Mouse (Mus musculus): ENCODE results near the gene Gm2174. TPM values are rescaled to one million over a fixed set of nuclear protein-coding genes. Genes with fewer than 3 reads are reported as not detected.

The Gm2174 gene
- polyA plus RNA-seq (2014; fragmentation: Nextera tagmentation; extraction: Ambion mirVana): 3.0 and 4.6 TPM in 2 replicates

GRCm38 (mm10) chrX:56447524-56448015, at the start of gene Gm2174:
TSS of gene Gm2174 (plus strand) at chrX:56447965.
- WGBS: 67% methylated on average over 4 of the region's 4 CpGs
- Histone ChIP-seq H3K4me2 (replicated peaks; ENCODE audit: low read depth, low read length) (no peak within 1 kb of the TSS), H3K36me3 (ENCODE audit: control insufficient read depth, insufficient read depth, low read length) (no peaks in the 10 kb centered on the region), H3K4me1 (ENCODE audit: control insufficient read depth, insufficient read depth, low read length) (no peaks in the 10 kb centered on the region), H3K9me3 (ENCODE audit: control insufficient read depth, low read depth, low read length) (no peaks in the 10 kb centered on the region), H3K27ac (ENCODE audit: low read length) (no peak within 1 kb of the TSS), H3K27me3 (ENCODE audit: control insufficient read depth, insufficient read depth, low read length) (no peaks in the 10 kb centered on the region), H3K4me3 (ENCODE audit: low read depth, low read length) (no peak within 1 kb of the TSS), H3K9ac (replicated peaks; ENCODE audit: low read depth, low read length) (no peak within 1 kb of the TSS)
- ATAC-seq (ENCODE audit: insufficient number of reproducible peaks, insufficient read depth, low FRiP score, low read depth): no peak

DNA sequence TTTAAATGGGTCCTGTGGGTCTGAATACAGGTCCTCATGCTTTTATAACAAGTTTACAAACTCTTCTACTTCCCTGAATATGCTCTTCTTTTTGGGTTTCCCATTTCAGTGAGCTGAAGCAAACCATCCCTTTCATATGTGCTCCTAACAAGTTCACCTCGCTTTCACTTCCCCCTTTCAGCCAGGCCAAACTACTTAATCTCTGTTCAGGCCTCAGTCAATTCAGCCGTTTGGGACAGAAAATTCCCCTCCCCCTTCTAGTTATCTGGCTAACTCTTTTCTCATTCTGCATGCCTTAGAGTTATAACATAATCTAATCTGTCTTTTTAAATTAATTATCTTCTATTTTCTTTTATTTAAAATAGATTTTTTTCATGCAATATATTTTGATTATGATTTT, 43.1 kb upstream of the Gm2174 start:
- H3K9ac ChIP-seq (replicated peaks; ENCODE audit: low read depth, low read length): no peak overlapping the region
- H3K9me3 ChIP-seq (ENCODE audit: control insufficient read depth, low read depth, low read length): no peaks in the 10 kb centered on the region
- 29% methylated on average over 2 of the region's 2 CpGs for WGBS
- no peaks in the 10 kb centered on the region for H3K4me1 ChIP-seq (ENCODE audit: control insufficient read depth, insufficient read depth, low read length)
- no peak overlapping the region for H3K4me3 ChIP-seq (ENCODE audit: low read depth, low read length)
- no peak overlapping the region for H3K27ac ChIP-seq (ENCODE audit: low read length)
- H3K4me2 ChIP-seq (replicated peaks; ENCODE audit: low read depth, low read length): no peak overlapping the region
- no peaks in the 10 kb centered on the region for H3K36me3 ChIP-seq (ENCODE audit: control insufficient read depth, insufficient read depth, low read length)
- H3K27me3 ChIP-seq (ENCODE audit: control insufficient read depth, insufficient read depth, low read length): no peaks in the 10 kb centered on the region
- ATAC-seq (ENCODE audit: insufficient number of reproducible peaks, insufficient read depth, low FRiP score, low read depth): no peak

GRCm38 (mm10) chrX:56405482-56405881, 42.3 kb upstream of the Gm2174 start:
- Histone ChIP-seq H3K27me3 (ENCODE audit: control insufficient read depth, insufficient read depth, low read length) (no peaks in the 10 kb centered on the region), H3K36me3 (ENCODE audit: control insufficient read depth, insufficient read depth, low read length) (no peaks in the 10 kb centered on the region), H3K4me2 (replicated peaks; ENCODE audit: low read depth, low read length) (no peak overlapping the region), H3K4me3 (ENCODE audit: low read depth, low read length) (no peak overlapping the region), H3K27ac (ENCODE audit: low read length) (no peak overlapping the region), H3K9ac (replicated peaks; ENCODE audit: low read depth, low read length) (no peak overlapping the region), H3K4me1 (ENCODE audit: control insufficient read depth, insufficient read depth, low read length) (no peaks in the 10 kb centered on the region), H3K9me3 (ENCODE audit: control insufficient read depth, low read depth, low read length) (no peaks in the 10 kb centered on the region)
- WGBS: 54% methylated on average over 1 of the region's 1 CpGs
- no peak for ATAC-seq (ENCODE audit: insufficient number of reproducible peaks, insufficient read depth, low FRiP score, low read depth)

DNA sequence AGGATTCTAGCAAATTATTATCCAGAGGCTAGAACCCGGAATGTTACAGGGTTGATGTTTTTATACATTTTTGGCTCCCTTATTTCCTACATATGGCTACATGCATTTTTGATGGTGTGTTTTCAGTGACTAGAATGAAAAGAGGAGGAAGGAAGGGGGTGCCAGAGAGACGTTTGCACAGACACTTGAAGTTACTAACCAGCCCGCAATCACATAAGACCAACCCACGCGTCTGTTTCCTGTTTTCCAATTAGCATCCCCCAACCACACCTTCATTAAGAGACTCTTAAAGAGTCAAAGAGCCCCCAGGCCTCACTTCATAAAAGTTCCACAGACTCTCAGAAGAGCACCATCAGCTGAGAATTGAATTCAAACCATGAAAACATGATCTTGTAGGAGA, 41.6 kb upstream of the Gm2174 start:
- no peaks in the 10 kb centered on the region for H3K27me3 ChIP-seq (ENCODE audit: control insufficient read depth, insufficient read depth, low read length)
- 80% methylated on average over 5 of the region's 5 CpGs for WGBS

DNA sequence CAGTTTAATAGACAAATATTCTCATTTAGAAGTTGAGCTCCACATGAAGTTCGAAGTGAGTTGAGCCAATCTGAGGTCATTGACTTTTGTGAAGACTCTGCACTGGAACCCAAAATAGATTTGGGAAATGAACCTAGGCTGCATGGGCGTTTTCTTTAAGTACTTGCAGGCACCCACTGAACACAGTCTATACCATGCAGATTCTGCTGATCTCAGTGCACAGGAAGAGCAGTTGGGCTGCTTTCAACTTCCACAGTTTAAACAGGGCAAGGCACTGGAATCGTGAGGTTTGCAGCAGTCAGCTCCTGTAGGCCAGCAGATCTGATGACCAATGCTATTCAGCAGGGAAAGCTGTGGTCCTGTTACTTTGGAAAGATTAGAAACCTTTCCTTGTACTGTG, 31.5 kb upstream of the Gm2174 start:
- Histone ChIP-seq H3K4me1 (ENCODE audit: control insufficient read depth, insufficient read depth, low read length) (no peaks in the 10 kb centered on the region), H3K4me2 (replicated peaks; ENCODE audit: low read depth, low read length) (no peak overlapping the region), H3K9me3 (ENCODE audit: control insufficient read depth, low read depth, low read length) (no peaks in the 10 kb centered on the region), H3K36me3 (ENCODE audit: control insufficient read depth, insufficient read depth, low read length) (no peaks in the 10 kb centered on the region), H3K9ac (replicated peaks; ENCODE audit: low read depth, low read length) (no peak overlapping the region), H3K4me3 (ENCODE audit: low read depth, low read length) (no peak overlapping the region), H3K27ac (ENCODE audit: low read length) (no peak overlapping the region), H3K27me3 (ENCODE audit: control insufficient read depth, insufficient read depth, low read length) (no peaks in the 10 kb centered on the region)
- no peak for ATAC-seq (ENCODE audit: insufficient number of reproducible peaks, insufficient read depth, low FRiP score, low read depth)
- WGBS: 66% methylated on average over 3 of the region's 3 CpGs

More for the DNA sequence above, 41.6 kb upstream of the Gm2174 start:
- no peak overlapping the region for H3K9ac ChIP-seq (replicated peaks; ENCODE audit: low read depth, low read length)
- no peak for ATAC-seq (ENCODE audit: insufficient number of reproducible peaks, insufficient read depth, low FRiP score, low read depth)
- no peaks in the 10 kb centered on the region for H3K9me3 ChIP-seq (ENCODE audit: control insufficient read depth, low read depth, low read length)
- H3K36me3 ChIP-seq (ENCODE audit: control insufficient read depth, insufficient read depth, low read length): no peaks in the 10 kb centered on the region
- H3K4me3 ChIP-seq (ENCODE audit: low read depth, low read length): no peak overlapping the region
- H3K27ac ChIP-seq (ENCODE audit: low read length): no peak overlapping the region
- H3K4me2 ChIP-seq (replicated peaks; ENCODE audit: low read depth, low read length): no peak overlapping the region
- no peaks in the 10 kb centered on the region for H3K4me1 ChIP-seq (ENCODE audit: control insufficient read depth, insufficient read depth, low read length)

DNA sequence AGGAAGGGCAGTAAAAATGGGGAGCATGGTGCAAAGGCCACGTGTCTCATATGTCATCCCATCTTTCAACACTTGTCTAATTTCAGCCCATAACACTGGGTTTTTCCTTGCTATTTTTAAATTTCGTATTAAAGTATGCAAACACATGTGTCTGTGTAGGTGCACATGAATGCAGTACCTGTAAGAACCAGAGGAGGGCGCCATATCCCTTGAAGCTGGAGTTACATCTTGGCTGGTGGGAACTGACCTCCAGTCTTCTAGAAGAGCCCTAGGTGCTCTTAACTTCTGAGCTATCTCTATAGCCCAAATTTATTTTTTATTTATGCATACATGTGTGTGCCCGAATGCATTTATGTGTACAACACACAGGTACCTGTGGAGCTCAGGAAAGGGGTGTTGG, 30.2 kb upstream of the Gm2174 start:
- 73% methylated on average over 4 of the region's 4 CpGs for WGBS
- no peak overlapping the region for H3K4me2 ChIP-seq (replicated peaks; ENCODE audit: low read depth, low read length)
- no peaks in the 10 kb centered on the region for H3K4me1 ChIP-seq (ENCODE audit: control insufficient read depth, insufficient read depth, low read length)
- H3K27me3 ChIP-seq (ENCODE audit: control insufficient read depth, insufficient read depth, low read length): no peaks in the 10 kb centered on the region
- no peak overlapping the region for H3K27ac ChIP-seq (ENCODE audit: low read length)
- H3K4me3 ChIP-seq (ENCODE audit: low read depth, low read length): no peak overlapping the region
- no peak overlapping the region for H3K9ac ChIP-seq (replicated peaks; ENCODE audit: low read depth, low read length)
- ATAC-seq (ENCODE audit: insufficient number of reproducible peaks, insufficient read depth, low FRiP score, low read depth): no peak
- no peaks in the 10 kb centered on the region for H3K9me3 ChIP-seq (ENCODE audit: control insufficient read depth, low read depth, low read length)
- no peaks in the 10 kb centered on the region for H3K36me3 ChIP-seq (ENCODE audit: control insufficient read depth, insufficient read depth, low read length)

DNA sequence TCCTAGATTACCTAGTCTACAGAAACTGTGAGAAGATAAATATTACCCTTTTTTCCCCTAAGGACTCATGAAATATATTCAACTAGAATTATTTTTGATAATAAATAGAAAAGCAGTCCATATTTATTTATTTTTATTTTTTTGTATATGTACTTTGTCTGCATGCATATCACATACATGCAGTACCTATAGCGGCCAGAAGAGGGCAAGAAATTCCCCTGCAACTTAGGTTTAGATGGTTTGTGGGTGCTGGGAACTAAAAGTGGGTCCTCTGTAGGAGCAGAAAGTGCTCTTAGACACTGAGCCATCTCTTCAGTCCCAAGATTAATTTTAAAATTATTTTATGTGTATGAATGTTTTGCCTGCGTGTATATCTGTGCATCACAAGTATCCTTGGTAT, 17.2 kb upstream of the Gm2174 start:
- no peaks in the 10 kb centered on the region for H3K27me3 ChIP-seq (ENCODE audit: control insufficient read depth, insufficient read depth, low read length)
- no peaks in the 10 kb centered on the region for H3K4me1 ChIP-seq (ENCODE audit: control insufficient read depth, insufficient read depth, low read length)
- H3K9me3 ChIP-seq (ENCODE audit: control insufficient read depth, low read depth, low read length): no peaks in the 10 kb centered on the region
- 42% methylated on average over 2 of the region's 2 CpGs for WGBS
- no peak overlapping the region for H3K4me2 ChIP-seq (replicated peaks; ENCODE audit: low read depth, low read length)
- H3K36me3 ChIP-seq (ENCODE audit: control insufficient read depth, insufficient read depth, low read length): no peaks in the 10 kb centered on the region
- no peak for ATAC-seq (ENCODE audit: insufficient number of reproducible peaks, insufficient read depth, low FRiP score, low read depth)
- H3K9ac ChIP-seq (replicated peaks; ENCODE audit: low read depth, low read length): no peak overlapping the region
- no peak overlapping the region for H3K4me3 ChIP-seq (ENCODE audit: low read depth, low read length)
- H3K27ac ChIP-seq (ENCODE audit: low read length): no peak overlapping the region

- H3K27me3 ChIP-seq (ENCODE audit: control insufficient read depth, insufficient read depth, low read length): no peaks in the 10 kb centered on the region
- ATAC-seq (ENCODE audit: insufficient number of reproducible peaks, insufficient read depth, low FRiP score, low read depth): no peak
- 85% methylated on average over 7 of the region's 7 CpGs for WGBS
These were observed 11.9 kb upstream of the Gm2174 start for GRCm38 (mm10) chrX:56435758-56436283.

More at GRCm38 (mm10) chrX:56435758-56436283, 11.9 kb upstream of the Gm2174 start:
- H3K4me2 ChIP-seq (replicated peaks; ENCODE audit: low read depth, low read length): no peak overlapping the region
- no peaks in the 10 kb centered on the region for H3K9me3 ChIP-seq (ENCODE audit: control insufficient read depth, low read depth, low read length)
- H3K36me3 ChIP-seq (ENCODE audit: control insufficient read depth, insufficient read depth, low read length): no peaks in the 10 kb centered on the region
- no peak overlapping the region for H3K9ac ChIP-seq (replicated peaks; ENCODE audit: low read depth, low read length)
- H3K4me3 ChIP-seq (ENCODE audit: low read depth, low read length): no peak overlapping the region
- no peaks in the 10 kb centered on the region for H3K4me1 ChIP-seq (ENCODE audit: control insufficient read depth, insufficient read depth, low read length)
- H3K27ac ChIP-seq (ENCODE audit: low read length): no peak overlapping the region
